Mouse (Mus musculus) right cerebral cortex, postnatal 25 days (tissue): ENCODE measurements around the gene Dvl1.

Experiments used
- DNase-seq: peaks from one replicate; pipeline ENCODE4 v3.0.0; 2022

Gene Dvl1

GRCm38 (mm10) chr4:155846871-155847578 lies at the start of gene Dvl1:
TSS of gene Dvl1 (plus strand) at chr4:155847402.
- DNase-seq, result peak; percentile 97

GRCm38 (mm10) chr4:155802075-155802474 lies 45.1 kb upstream of the Dvl1 start:
- no peak for DNase-seq

GRCm38 (mm10) chr4:155802741-155803339 lies 44.4 kb upstream of the Dvl1 start, which contains the start of gene Mrpl20:
TSS of gene Mrpl20 (plus strand) at chr4:155802878.
- no peak for DNase-seq

- peak; percentile 94 for DNase-seq
These were observed 43.7 kb upstream of the Dvl1 start for GRCm38 (mm10) chr4:155803340-155804041.

GRCm38 (mm10) chr4:155807841-155808240 lies 39.4 kb upstream of the Dvl1 start:
- DNase-seq, result no peak

GRCm38 (mm10) chr4:155811929-155812664 lies 35.1 kb upstream of the Dvl1 start, which contains the start of gene Ccnl2:
TSS of gene Ccnl2 (plus strand) at chr4:155812489.
- DNase-seq, result peak; percentile 94

GRCm38 (mm10) chr4:155812665-155813181 lies 34.5 kb upstream of the Dvl1 start:
- no peak for DNase-seq

GRCm38 (mm10) chr4:155817533-155817932 lies 29.7 kb upstream of the Dvl1 start:
- no peak for DNase-seq

GRCm38 (mm10) chr4:155821025-155821424 lies 26.2 kb upstream of the Dvl1 start:
- no peak for DNase-seq

GRCm38 (mm10) chr4:155823443-155823842 lies 23.8 kb upstream of the Dvl1 start:
- DNase-seq, result no peak

GRCm38 (mm10) chr4:155829866-155830265 lies 17.3 kb upstream of the Dvl1 start:
- DNase-seq, result no peak

GRCm38 (mm10) chr4:155830596-155830995 lies 16.6 kb upstream of the Dvl1 start:
- no peak for DNase-seq

- peak; percentile 95 for DNase-seq
These were observed 15.9 kb upstream of the Dvl1 start, which contains the start of gene Aurkaip1 for GRCm38 (mm10) chr4:155831205-155831766. TSS of gene Aurkaip1 (plus strand) at chr4:155831272.

- DNase-seq, result no peak
These were observed 15.4 kb upstream of the Dvl1 start for GRCm38 (mm10) chr4:155831831-155832230.

- no peak for DNase-seq
These were observed 14.9 kb upstream of the Dvl1 start for GRCm38 (mm10) chr4:155832321-155832720.

- no peak for DNase-seq
These were observed 14.0 kb upstream of the Dvl1 start for GRCm38 (mm10) chr4:155833234-155833633.

- DNase-seq, result peak; percentile 67
These were observed 13.4 kb upstream of the Dvl1 start for GRCm38 (mm10) chr4:155833836-155834235.

- no peak for DNase-seq
These were observed 9.7 kb upstream of the Dvl1 start for GRCm38 (mm10) chr4:155837404-155838010.

- no peak for DNase-seq
These were observed 8.7 kb upstream of the Dvl1 start for GRCm38 (mm10) chr4:155838187-155839153.

GRCm38 (mm10) chr4:155839483-155839910 lies 7.7 kb upstream of the Dvl1 start, which contains the start of gene Mxra8:
TSS of gene Mxra8 (plus strand) at chr4:155839680.
- DNase-seq, result no peak
